Mouse (Mus musculus) spleen, adult 10 weeks (tissue): Measurements from ENCODE around the gene Dusp16. TPM values are rescaled to one million over a fixed set of nuclear protein-coding genes. Genes with fewer than 3 reads are reported as not detected.

Source experiments
- polyA plus RNA-seq: library from polyadenylated mRNA; stranded (reverse); fragments of 350-450 nt; fragmentation: Illumina TruSeq; extraction: RNeasy Lipid Tissue Mini Kit (QIAGEN cat#74804); gene quantifications from one replicate; pipeline ENCODE4 v1.2.3, GENCODE M21; 2015; ENCODE audit warnings: low replicate concordance; ENCODE audit not compliant: insufficient read depth

Gene Dusp16
- polyA plus RNA-seq, result 28.7 TPM

GRCm38 (mm10) chr6:134792141-134793045 lies at the start of gene Dusp16:
TSS of gene Dusp16 (minus strand) at chr6:134792625.

GRCm38 (mm10) chr6:134829786-134830700 lies 37.6 kb upstream of the Dusp16 start, which contains the start of gene Crebl2:
TSS of gene Crebl2 (plus strand) at chr6:134830154.

Other genes starting within 250 kb of the Dusp16 start
- gene Lrp6, start 225.7 kb downstream of the Dusp16 start, polyA plus RNA-seq, result 38.6 TPM
- 2.1 TPM for gene Mansc1, start 160.1 kb downstream of the Dusp16 start, polyA plus RNA-seq
- gene Borcs5, start 153.1 kb downstream of the Dusp16 start, polyA plus RNA-seq, result 4.8 TPM
- 48.6 TPM for gene Crebl2, start 37.5 kb upstream of the Dusp16 start, polyA plus RNA-seq
- gene Gpr19, start 106.0 kb upstream of the Dusp16 start, polyA plus RNA-seq, result 4.7 TPM
- 117 TPM for gene Cdkn1b, start 127.8 kb upstream of the Dusp16 start, polyA plus RNA-seq
- gene Apold1, start 189.1 kb upstream of the Dusp16 start, polyA plus RNA-seq, result 2.3 TPM
- 96.1 TPM for gene Ddx47, start 219.0 kb upstream of the Dusp16 start, polyA plus RNA-seq